Mouse (Mus musculus): Measurements from ENCODE around the gene D5Ertd579e. TPM values are rescaled to one million over a fixed set of nuclear protein-coding genes. Genes with fewer than 3 reads are reported as not detected.

D5Ertd579e gene
- total and polyA plus RNA-seq, 2 experiments: 12.7 to 31.5 TPM

- Histone ChIP-seq H3K4me1 (ENCODE audit: control insufficient read depth, insufficient read depth, low read length) (peaks cover 23% of the 10 kb centered on the region), H3K36me3 (ENCODE audit: control insufficient read depth, insufficient read depth, low read length) (no peaks in the 10 kb centered on the region), H3K27ac (replicated peaks; ENCODE audit: insufficient read depth, low read depth, low read length) (peak overlapping the region; percentile 48; the same call in 1 of the 2 replicates), H3K79me2 (ENCODE audit: control insufficient read depth, insufficient read depth, low read length) (peaks cover 32% of the 10 kb centered on the region; the same call in 1 of the 2 replicates), H3K4me3 (ENCODE audit: insufficient read depth, low read depth, low read length) (no peak overlapping the region), H3K27me3 (ENCODE audit: control insufficient read depth, insufficient read depth, low read length) (no peaks in the 10 kb centered on the region), H3K9ac (ENCODE audit: low read depth, low read length) (no peak overlapping the region)
- TF ChIP-seq POLR2A (IDR thresholded peaks at IDR 0.05; ENCODE audit: extremely low read depth, insufficient read depth, low read length) (no peak), CTCF (IDR thresholded peaks at IDR 0.05; ENCODE audit: low read depth, low read length) (no peak)
- DNase-seq (ENCODE audit: extremely low read depth, low read depth, low spot score): no peak
- WGBS: 79% methylated on average over 4 of the region's 4 CpGs
Observed at GRCm38 (mm10) chr5:36560490-36560889, 135.3 kb downstream of the D5Ertd579e start.

GRCm38 (mm10) chr5:36559510-36560235, 136.2 kb downstream of the D5Ertd579e start:
- H3K4me3 ChIP-seq (ENCODE audit: insufficient read depth, low read depth, low read length): no peak overlapping the region
- H3K27me3 ChIP-seq (ENCODE audit: control insufficient read depth, insufficient read depth, low read length): no peaks in the 10 kb centered on the region
- no peaks in the 10 kb centered on the region for H3K36me3 ChIP-seq (ENCODE audit: control insufficient read depth, insufficient read depth, low read length)
- H3K9ac ChIP-seq (ENCODE audit: low read depth, low read length): no peak overlapping the region; the same call in 1 of the 2 replicates
- 59% methylated on average over 6 of the region's 6 CpGs for WGBS
- peaks cover 28% of the 10 kb centered on the region; the same call in 1 of the 2 replicates for H3K79me2 ChIP-seq (ENCODE audit: control insufficient read depth, insufficient read depth, low read length)
- peaks cover 23% of the 10 kb centered on the region for H3K4me1 ChIP-seq (ENCODE audit: control insufficient read depth, insufficient read depth, low read length)
- H3K27ac ChIP-seq (replicated peaks; ENCODE audit: insufficient read depth, low read depth, low read length): peak overlapping the region; percentile 48
- TF ChIP-seq POLR2A (IDR thresholded peaks at IDR 0.05; ENCODE audit: extremely low read depth, insufficient read depth, low read length) (no peak), CTCF (IDR thresholded peaks at IDR 0.05; ENCODE audit: low read depth, low read length) (no peak)
- DNase-seq (ENCODE audit: extremely low read depth, low read depth, low spot score): peak; percentile 45

GRCm38 (mm10) chr5:36559106-36559505, 136.7 kb downstream of the D5Ertd579e start:
- H3K9ac ChIP-seq (ENCODE audit: low read depth, low read length): no peak overlapping the region
- H3K27me3 ChIP-seq (ENCODE audit: control insufficient read depth, insufficient read depth, low read length): no peaks in the 10 kb centered on the region
- H3K27ac ChIP-seq (replicated peaks; ENCODE audit: insufficient read depth, low read depth, low read length): peak overlapping the region; percentile 55
- no peak for TF ChIP-seq CTCF (IDR thresholded peaks at IDR 0.05; ENCODE audit: low read depth, low read length)
- TF ChIP-seq POLR2A (IDR thresholded peaks at IDR 0.05; ENCODE audit: extremely low read depth, insufficient read depth, low read length): no peak
- WGBS: 77% methylated on average over 5 of the region's 5 CpGs
- no peaks in the 10 kb centered on the region for H3K36me3 ChIP-seq (ENCODE audit: control insufficient read depth, insufficient read depth, low read length)
- peaks cover 23% of the 10 kb centered on the region for H3K4me1 ChIP-seq (ENCODE audit: control insufficient read depth, insufficient read depth, low read length)
- peaks cover 23% of the 10 kb centered on the region; the same call in 1 of the 2 replicates for H3K79me2 ChIP-seq (ENCODE audit: control insufficient read depth, insufficient read depth, low read length)
- no peak overlapping the region for H3K4me3 ChIP-seq (ENCODE audit: insufficient read depth, low read depth, low read length)
- DNase-seq (ENCODE audit: extremely low read depth, low read depth, low spot score): no peak

- Histone ChIP-seq H3K4me3 (ENCODE audit: insufficient read depth, low read depth, low read length) (no peak overlapping the region), H3K4me1 (ENCODE audit: control insufficient read depth, insufficient read depth, low read length) (peaks cover 25% of the 10 kb centered on the region), H3K79me2 (ENCODE audit: control insufficient read depth, insufficient read depth, low read length) (peaks cover 18% of the 10 kb centered on the region; the same call in 1 of the 2 replicates), H3K36me3 (ENCODE audit: control insufficient read depth, insufficient read depth, low read length) (no peaks in the 10 kb centered on the region), H3K27ac (replicated peaks; ENCODE audit: insufficient read depth, low read depth, low read length) (peak overlapping the region; percentile 44), H3K27me3 (ENCODE audit: control insufficient read depth, insufficient read depth, low read length) (no peaks in the 10 kb centered on the region), H3K9ac (ENCODE audit: low read depth, low read length) (no peak overlapping the region)
- WGBS: 27% methylated on average over 2 of the region's 2 CpGs
- no peak for DNase-seq (ENCODE audit: extremely low read depth, low read depth, low spot score)
- TF ChIP-seq POLR2A (IDR thresholded peaks at IDR 0.05; ENCODE audit: extremely low read depth, insufficient read depth, low read length) (no peak), CTCF (IDR thresholded peaks at IDR 0.05; ENCODE audit: low read depth, low read length) (no peak)
Observed at GRCm38 (mm10) chr5:36558526-36558925, 137.3 kb downstream of the D5Ertd579e start.

- Histone ChIP-seq H3K4me1 (ENCODE audit: control insufficient read depth, insufficient read depth, low read length) (peaks cover 25% of the 10 kb centered on the region), H3K36me3 (ENCODE audit: control insufficient read depth, insufficient read depth, low read length) (no peaks in the 10 kb centered on the region), H3K4me3 (ENCODE audit: insufficient read depth, low read depth, low read length) (no peak overlapping the region), H3K27me3 (ENCODE audit: control insufficient read depth, insufficient read depth, low read length) (no peaks in the 10 kb centered on the region), H3K9ac (ENCODE audit: low read depth, low read length) (no peak overlapping the region), H3K27ac (replicated peaks; ENCODE audit: insufficient read depth, low read depth, low read length) (peak overlapping the region; percentile 87), H3K79me2 (ENCODE audit: control insufficient read depth, insufficient read depth, low read length) (peaks cover 21% of the 10 kb centered on the region; the same call in 1 of the 2 replicates)
- DNase-seq (ENCODE audit: extremely low read depth, low read depth, low spot score): peak; percentile 91
- TF ChIP-seq POLR2A (IDR thresholded peaks at IDR 0.05; ENCODE audit: extremely low read depth, insufficient read depth, low read length): 0 out of 2 replicates have a peak, but pooled peaks have one; percentile 17
- no peak for TF ChIP-seq CTCF (IDR thresholded peaks at IDR 0.05; ENCODE audit: low read depth, low read length)
- 28% methylated on average over 7 of the region's 7 CpGs for WGBS
Observed at GRCm38 (mm10) chr5:36557584-36558308, 138.1 kb downstream of the D5Ertd579e start.
